Mouse (Mus musculus) Patski (cell line): Measurements from ENCODE around the gene Cul7. TPM values are rescaled to one million over a fixed set of nuclear protein-coding genes. Genes with fewer than 3 reads are reported as not detected.

ENCODE experiments used
- ATAC-seq: fragments of 100-300 bp; one replicate; pipeline ENCODE4 v1.8.0; 2021
- CTCF ChIA-PET: fragments of 350-600 bp; sonication (Branson Sonifier 250); formaldehyde crosslinking; loops from one replicate; lab custom pipeline; 2022; ENCODE audit warnings: inconsistent platforms; lab: Charles Lee
- POLR2A ChIA-PET: fragments of 350-600 bp; sonication (Branson Sonifier 250); formaldehyde crosslinking; loops from one replicate; lab custom pipeline; 2022; ENCODE audit warnings: antibody characterized with exemption, inconsistent platforms; lab: Charles Lee
- DNase-seq: peaks from one replicate; pipeline ENCODE4 v3.0.0-alpha.2; 2011; ENCODE audit warnings: low read depth, low spot score
- H3K27me3 ChIP-seq: fragments of 371-371 bp; one replicate; pipeline ENCODE4 v1.5.1; 2021
- CTCF ChIP-seq: fragments of 100-300 bp; IDR thresholded peaks from one replicate; pipeline ENCODE4 v1.5.1; 2021
- in situ Hi-C: fragments of 300-500 bp; cut with MboI; formaldehyde crosslinking; loops from 3 replicates; pipeline ENCODE4 v1.11.1; 2018; ENCODE audit warnings: low pct_unique_long_range_greater_than_20kb, mixed read lengths
- polyA plus RNA-seq: library from polyadenylated mRNA; unstranded; gene quantifications from one replicate; pipeline ENCODE4 v1.2.3, GENCODE M21; 2021

The Cul7 gene
- polyA plus RNA-seq, 1 experiment from 2014 or later = 109 TPM

DNA sequence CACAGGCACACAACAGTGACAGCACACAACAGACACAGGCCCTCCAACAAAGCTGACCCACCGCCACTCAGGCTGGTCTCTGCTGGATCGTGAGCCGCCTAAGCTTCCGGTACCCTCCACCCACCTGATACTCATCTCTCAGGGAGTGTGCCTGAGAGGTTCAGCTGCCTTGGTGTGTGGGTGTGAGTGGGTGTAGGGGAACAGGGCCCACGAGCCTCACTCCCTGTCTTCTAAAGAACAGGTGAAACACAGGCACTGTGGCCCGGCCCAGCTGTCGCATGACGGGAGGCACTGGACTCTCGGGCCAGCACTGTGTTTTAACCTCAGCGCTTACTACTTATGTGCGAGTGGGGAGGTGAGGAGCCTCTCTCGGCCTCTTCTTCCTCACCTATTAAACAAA is 52.0 kb downstream of the Cul7 start:
- ATAC-seq (no peak), DNase-seq (no peak)
- ChIA-PET POLR2A (interaction anchor here (0.5 to 1.7 kb wide), 2 partner anchors 18 to 46 kb away, joined by 4 to 5 read pairs; no protein-coding TSS in a partner anchor), CTCF (interaction anchor here (0.8 to 1.5 kb wide), 2 partner anchors 10 to 23 kb away, joined by 3 to 4 read pairs; partner anchors contain the start of gene Mea1)
- H3K27me3 ChIP-seq = no peaks in the 10 kb centered on the region
- TF ChIP-seq CTCF = no peak
- in situ Hi-C loops = no loop called here

DNA sequence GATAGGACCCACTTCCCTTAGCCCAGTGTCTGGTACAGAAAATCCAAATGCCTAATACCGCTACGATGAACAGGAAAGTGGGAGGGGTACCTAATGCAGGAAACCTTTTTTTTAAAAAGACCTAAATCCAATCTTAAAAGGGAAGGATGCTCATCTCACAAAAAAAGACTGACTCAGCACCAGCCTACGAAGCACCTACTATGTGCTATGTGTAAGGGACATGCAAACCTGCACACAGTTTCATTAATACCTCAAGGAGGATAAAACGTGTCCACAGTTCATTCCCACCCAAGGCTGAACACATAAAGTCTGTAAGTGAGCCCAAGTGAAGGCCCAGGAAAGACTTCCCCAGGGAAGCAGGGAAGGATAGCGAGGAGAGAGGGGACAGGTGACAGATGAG is 52.4 kb downstream of the Cul7 start:
- no peaks in the 10 kb centered on the region for H3K27me3 ChIP-seq
- POLR2A ChIA-PET = no interaction called here
- in situ Hi-C loops = no loop called here

GRCm38 (mm10) chr17:46703971-46704886 is 54.1 kb downstream of the Cul7 start:
- in situ Hi-C loops = no loop called here
- CTCF ChIA-PET = interaction anchor here (1.0 to 1.3 kb wide), 2 partner anchors 7 to 20 kb away, joined by 3 to 4 read pairs; no protein-coding TSS in a partner anchor
- POLR2A ChIA-PET = interaction anchor here (0.9 to 1.7 kb wide), 7 partner anchors 9 to 40 kb away, joined by 3 to 8 read pairs (median 3); partner anchors contain the start of gene Klhdc3
- no peak for TF ChIP-seq CTCF
- DNase-seq (no peak), ATAC-seq (peak; percentile 55)
- no peaks in the 10 kb centered on the region for H3K27me3 ChIP-seq

More for the DNA sequence above, 52.4 kb downstream of the Cul7 start:
- ATAC-seq (no peak), DNase-seq (no peak)
- CTCF ChIA-PET = no interaction called here
- TF ChIP-seq CTCF = no peak

- no peak for TF ChIP-seq CTCF
- CTCF ChIA-PET = interaction anchor here (1.0 to 1.3 kb wide), 3 partner anchors 8 to 36 kb away, joined by 3 to 4 read pairs (median 3); no protein-coding TSS in a partner anchor
- in situ Hi-C loops = no loop called here
- POLR2A ChIA-PET = interaction anchor here (0.9 to 1.7 kb wide), 7 partner anchors 8 to 39 kb away, joined by 3 to 8 read pairs (median 3); partner anchors contain the start of gene Klhdc3
- ATAC-seq (peak; percentile 92), DNase-seq (peak; percentile 93)
- no peaks in the 10 kb centered on the region for H3K27me3 ChIP-seq
These were observed 55.0 kb downstream of the Cul7 start, which contains the start of gene Ppp2r5d for GRCm38 (mm10) chr17:46704887-46705835. Ppp2r5d (minus strand) TSS chr17:46705111.

DNA sequence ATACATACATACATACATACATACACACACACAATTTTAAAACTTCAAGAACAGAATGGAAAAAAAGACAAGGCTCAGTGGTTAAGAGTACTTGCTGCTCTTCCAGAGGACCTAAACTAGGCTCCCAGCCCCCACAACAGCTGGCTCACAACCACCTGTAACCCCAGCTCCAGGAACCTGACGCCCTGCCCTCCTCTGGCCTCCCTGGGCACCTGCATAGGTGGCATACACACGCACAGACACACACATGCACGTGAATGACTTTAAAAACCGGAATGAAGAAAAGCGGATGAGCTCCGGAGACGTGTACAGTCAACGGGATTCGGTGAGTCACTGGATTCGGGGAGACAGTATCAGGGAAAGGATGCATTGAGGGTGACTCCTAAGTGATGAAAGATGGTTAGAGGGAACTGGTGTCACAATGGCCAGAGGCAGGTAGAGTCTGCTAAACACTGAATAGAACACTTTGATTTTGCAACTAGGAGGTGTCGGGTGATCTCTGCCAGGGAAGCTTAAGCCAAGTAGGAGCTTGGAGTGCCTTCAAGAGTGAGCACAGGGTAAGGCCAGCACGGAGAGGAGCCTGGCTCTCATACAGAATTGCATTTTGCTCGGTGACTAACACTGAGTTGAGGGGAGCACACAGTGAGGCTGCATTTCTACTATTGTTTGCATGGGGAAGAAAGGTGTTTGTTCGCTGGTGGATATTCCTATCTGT is 56.4 kb downstream of the Cul7 start:
- TF ChIP-seq CTCF = no peak
- in situ Hi-C loops = no loop called here
- H3K27me3 ChIP-seq = no peaks in the 10 kb centered on the region
- ChIA-PET CTCF (no interaction called here), POLR2A (interaction anchor here (1.7 kb wide), 1 partner anchor 26 kb away, joined by 4 read pairs; the partner anchor contains the start of gene Klhdc3)
- ATAC-seq (no peak), DNase-seq (no peak)

GRCm38 (mm10) chr17:46710959-46711597 is 60.9 kb downstream of the Cul7 start, which contains the start of gene Pex6:
Pex6 (plus strand) TSS chr17:46711463.
- peak; percentile 46 for DNase-seq
- ATAC-seq = peak; percentile 75
- POLR2A ChIA-PET = interaction anchor here (0.6 kb wide), 1 partner anchor 174 kb away, joined by 5 read pairs; no protein-coding TSS in a partner anchor
- CTCF ChIA-PET = no interaction called here
- no peak for TF ChIP-seq CTCF
- in situ Hi-C loops = loop anchor here (5.0 kb wide), 1 partner anchor 59 kb away; the partner anchor contains the start of gene Cul7
- H3K27me3 ChIP-seq = no peaks in the 10 kb centered on the region

DNA sequence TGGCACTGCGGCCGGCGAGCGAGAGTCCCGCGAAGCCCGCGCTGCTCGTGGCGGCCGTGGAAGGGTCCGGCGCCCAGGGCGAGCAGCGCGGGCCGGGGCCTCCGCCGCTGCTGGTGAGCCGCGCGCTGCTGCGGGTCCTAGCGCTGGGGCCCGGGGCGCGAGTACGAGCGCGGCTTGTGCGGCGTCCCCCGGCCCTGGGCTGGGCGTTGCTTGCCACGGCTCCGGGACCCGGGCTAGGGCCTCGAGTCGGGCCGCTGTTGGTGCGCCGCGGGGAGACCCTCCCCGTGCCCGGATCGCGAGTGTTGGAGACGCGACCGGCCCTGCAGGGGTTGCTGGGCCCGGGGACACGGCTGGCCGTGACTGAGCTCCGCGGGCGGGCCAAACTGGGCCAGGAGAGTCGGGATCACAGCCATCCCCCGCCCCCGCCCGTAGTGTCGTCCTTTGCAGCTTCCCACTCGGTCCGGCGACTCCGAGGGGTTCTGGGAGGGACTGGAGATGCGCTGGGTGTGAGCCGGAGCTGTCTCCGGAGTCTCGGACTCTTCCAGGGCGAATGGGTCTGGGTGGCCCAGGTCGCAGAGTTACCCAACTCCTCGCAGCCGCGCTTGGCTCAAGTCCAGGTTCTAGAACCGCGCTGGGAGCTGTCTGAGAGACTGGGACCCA is 61.6 kb downstream of the Cul7 start:
- no peak for TF ChIP-seq CTCF
- in situ Hi-C loops = loop anchor here (5.0 kb wide), 1 partner anchor 59 kb away; the partner anchor contains the start of gene Cul7
- DNase-seq (no peak), ATAC-seq (peak; percentile 8)
- ChIA-PET POLR2A (interaction anchor here (0.6 to 1.6 kb wide), 6 partner anchors 11 to 444 kb away, joined by 3 to 5 read pairs (median 3); no protein-coding TSS in a partner anchor), CTCF (no interaction called here)
- no peaks in the 10 kb centered on the region for H3K27me3 ChIP-seq

GRCm38 (mm10) chr17:46712442-46712841 is 62.3 kb downstream of the Cul7 start:
- POLR2A ChIA-PET = interaction anchor here (0.6 to 1.6 kb wide), 5 partner anchors 10 to 444 kb away, joined by 3 to 4 read pairs (median 3); no protein-coding TSS in a partner anchor
- ATAC-seq (no peak), DNase-seq (no peak)
- in situ Hi-C loops = loop anchor here (5.0 kb wide), 1 partner anchor 60 kb away; the partner anchor contains the start of gene Cul7
- H3K27me3 ChIP-seq = no peaks in the 10 kb centered on the region
- CTCF ChIA-PET = no interaction called here
- TF ChIP-seq CTCF = no peak
